Mouse (Mus musculus): Measurements from ENCODE around the gene Olfr1288.

Gene Olfr1288

DNA sequence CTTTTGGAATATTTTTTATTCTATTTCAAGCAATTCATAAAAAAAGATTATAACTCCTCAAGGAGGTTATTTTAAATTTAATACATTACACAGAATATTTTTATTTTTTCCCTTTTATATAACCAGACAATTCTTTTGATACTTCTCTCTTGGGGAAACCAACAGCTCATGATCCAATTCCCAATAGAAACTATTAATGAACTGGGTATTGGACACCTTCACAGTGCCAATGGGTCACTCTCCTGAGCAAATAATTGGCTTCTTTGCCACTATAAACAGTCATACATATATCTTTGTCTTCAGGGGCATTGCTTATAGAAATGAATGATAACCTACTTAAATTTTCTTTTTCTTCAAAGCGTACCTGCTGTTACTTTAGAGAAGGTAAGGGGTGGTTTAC, at the start of gene Olfr1288:
Gene Olfr1288, plus strand, starts transcription at position 301 of the 400 bp plus-strand sequence.
- DNase-seq (ENCODE audit: low spot score): no peak

DNA sequence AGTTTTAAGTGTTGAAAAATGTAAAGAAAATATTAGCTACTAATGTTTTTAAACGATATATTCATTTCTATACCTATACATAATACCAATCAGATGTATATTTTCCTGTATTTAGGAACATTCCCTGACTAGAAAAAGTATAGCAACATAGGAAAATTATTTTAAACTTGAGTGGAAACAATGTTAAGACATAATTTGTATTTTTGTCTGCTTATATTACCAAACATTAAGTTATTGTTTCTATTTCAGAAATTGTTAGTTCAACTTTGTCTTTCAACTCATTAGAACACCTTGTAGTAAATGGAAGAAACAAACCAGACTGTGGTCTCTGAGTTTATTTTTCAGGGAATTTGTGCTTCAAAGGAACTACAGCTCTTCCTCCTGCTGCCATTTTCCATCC, 25.1 kb upstream of the Olfr1288 start, which contains the start of gene Olfr1287:
Gene Olfr1287, plus strand, starts transcription at position 301 of the 400 bp plus-strand sequence.
- DNase-seq (ENCODE audit: low spot score): no peak

DNA sequence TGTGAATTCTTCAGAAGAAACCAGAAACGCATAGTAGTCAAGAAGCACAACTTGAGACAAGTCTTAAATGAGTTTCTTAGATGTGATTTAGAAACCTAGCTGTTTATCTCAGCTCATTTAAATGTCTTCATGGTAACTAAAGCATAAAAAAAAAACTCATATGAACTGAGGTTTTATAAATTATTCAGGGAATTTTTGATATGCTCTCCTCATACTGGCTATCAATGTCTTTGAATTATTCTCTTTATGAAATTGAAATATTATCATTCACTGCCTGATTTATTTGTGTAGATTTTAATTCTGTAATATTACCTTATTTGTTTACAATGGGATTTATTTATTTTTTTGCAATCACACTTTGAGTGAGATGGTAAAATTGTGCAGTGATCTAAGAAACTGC, 6.6 kb downstream of the Olfr1288 start, which contains the start of gene Olfr1289:
Gene Olfr1289, plus strand, starts transcription at position 301 of the 400 bp plus-strand sequence.
- no peak for DNase-seq (ENCODE audit: low spot score)

DNA sequence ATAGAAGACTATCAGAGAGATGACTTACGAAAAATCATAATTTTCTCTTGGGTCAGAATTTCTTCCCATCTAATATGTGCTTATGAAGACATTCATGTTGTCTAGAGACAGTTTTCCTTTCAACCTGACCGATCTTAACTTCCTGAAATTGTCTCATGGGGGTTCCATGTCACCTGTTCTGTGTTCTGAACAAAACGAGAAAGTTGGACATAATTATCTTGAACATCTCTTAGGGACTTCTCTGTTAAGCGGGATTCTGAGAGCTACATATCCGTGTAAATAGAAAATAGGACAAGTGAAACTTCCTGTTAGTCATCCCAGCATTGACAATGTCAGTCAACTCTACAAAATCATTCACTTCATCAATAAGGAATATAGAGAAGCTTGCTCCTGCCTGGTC, 19.8 kb downstream of the Olfr1288 start, which contains the start of gene Olfr1290:
Gene Olfr1290, minus strand, starts transcription at position 101 of the 400 bp plus-strand sequence.
- DNase-seq (ENCODE audit: low spot score): no peak

- no peak for DNase-seq (ENCODE audit: low spot score)
Observed at GRCm38 (mm10) chr2:111496880-111497279, 23.0 kb downstream of the Olfr1288 start, which contains the start of gene Olfr1291-ps1. TSS of gene Olfr1291-ps1 (plus strand) at chr2:111497180.

- no peak for DNase-seq (ENCODE audit: low spot score)
Observed at GRCm38 (mm10) chr2:111517451-111517850, 43.5 kb downstream of the Olfr1288 start.

- DNase-seq (ENCODE audit: low spot score): no peak
Observed at GRCm38 (mm10) chr2:111524903-111525302, 51.0 kb downstream of the Olfr1288 start, which contains the start of gene Olfr1293-ps. TSS of gene Olfr1293-ps (plus strand) at chr2:111525203.

All from urinary bladder, postnatal 25 days (tissue).